Mouse (Mus musculus) forebrain, postnatal 0 days (tissue): Measurements from ENCODE around the gene Gtsf1l. TPM values are rescaled to one million over a fixed set of nuclear protein-coding genes. Genes with fewer than 3 reads are reported as not detected.

Experiments
- ATAC-seq: fragments of 200-750 bp; cut with Nextera tagmentation; 2 replicates; pipeline ENCODE4 v1.8.0; 2017; ENCODE audit warnings: mild to moderate bottlenecking, moderate library complexity
- DNase-seq: peaks from one replicate; pipeline ENCODE4 v3.0.0-alpha.2; 2015
- H3K27ac ChIP-seq: fragments of 300-500 bp; sonication (generic); 2 replicates; pipeline ENCODE4 v1.5.1; 2014; ENCODE audit warnings: low read depth, mild to moderate bottlenecking, antibody characterized with exemption, low read length, moderate library complexity, mixed read lengths
- H3K27me3 ChIP-seq: fragments of 300-500 bp; sonication (generic); 2 replicates; pipeline ENCODE4 v1.6.1; 2014; ENCODE audit warnings: mild to moderate bottlenecking, low read length, mixed read lengths; ENCODE audit not compliant: insufficient read depth
- H3K36me3 ChIP-seq: fragments of 300-500 bp; sonication (generic); 2 replicates; pipeline ENCODE4 v1.6.1; 2014; ENCODE audit warnings: mild to moderate bottlenecking, moderate library complexity; ENCODE audit not compliant: insufficient read depth
- H3K4me1 ChIP-seq: fragments of 300-500 bp; sonication (generic); 2 replicates; pipeline ENCODE4 v1.6.1; 2014; ENCODE audit warnings: antibody characterized with exemption; ENCODE audit not compliant: insufficient read depth
- H3K4me2 ChIP-seq: fragments of 300-500 bp; sonication (generic); 2 replicates; pipeline ENCODE4 v1.6.1; 2014; ENCODE audit warnings: low read depth, mild to moderate bottlenecking, moderate library complexity
- H3K4me3 ChIP-seq: fragments of 300-500 bp; sonication (generic); 2 replicates; pipeline ENCODE4 v1.5.1; 2014; ENCODE audit warnings: low read depth, low read length, mixed read lengths
- H3K9ac ChIP-seq: fragments of 300-500 bp; sonication (generic); 2 replicates; pipeline ENCODE4 v1.6.1; 2014; ENCODE audit warnings: mild to moderate bottlenecking
- H3K9me3 ChIP-seq: fragments of 300-500 bp; sonication (generic); 2 replicates; pipeline ENCODE4 v1.6.1; 2016; ENCODE audit warnings: low read length
- CTCF ChIP-seq: sonication (generic); IDR thresholded peaks from 2 replicates; pipeline ENCODE4 v1.5.1; 2016; ENCODE audit warnings: antibody characterized with exemption, control low read depth, low read depth
- WGBS: fragments of 180-500 bp; shearing (Covaris S2); extraction: QIAGEN DNeasy Blood & Tissue Kit; methylation state at CpG from one replicate; pipeline ENCODE4 v1.1.7; 2014; 5-methylcytosine and 5-hydroxymethylcytosine counted together
- polyA plus RNA-seq: library from polyadenylated mRNA; unstranded; fragments of >200 nt; fragmentation: Nextera tagmentation; extraction: Ambion mirVana; gene quantifications from 2 replicates; pipeline ENCODE4 v1.2.1, GENCODE M21; 2015
- total RNA-seq: library from RNA; depleted of rRNA; stranded (reverse); fragments of >200 nt; gene quantifications from 2 replicates; pipeline ENCODE4 v1.2.3, GENCODE M21; 2014

The Gtsf1l gene
- total and polyA plus RNA-seq, 2 experiments from 2014 or later: 0.31 TPM; not detected in 1

- no peak for ATAC-seq
These were observed 1.1 kb downstream of the Gtsf1l start for GRCm38 (mm10) chr2:163086561-163086960.

GRCm38 (mm10) chr2:163085047-163085446 lies 2.6 kb downstream of the Gtsf1l start:
- no peak for ATAC-seq
- TF ChIP-seq CTCF: no peak
- H3K9ac ChIP-seq: no peak overlapping the region
- no peaks in the 10 kb centered on the region for H3K4me1 ChIP-seq
- no peaks in the 10 kb centered on the region for H3K9me3 ChIP-seq
- H3K4me3 ChIP-seq: no peak overlapping the region
- no peak for DNase-seq
- WGBS: 88% methylated on average over 6 of the region's 6 CpGs
- H3K27me3 ChIP-seq: no peaks in the 10 kb centered on the region
- H3K4me2 ChIP-seq: no peak overlapping the region
- no peak overlapping the region for H3K27ac ChIP-seq
- H3K36me3 ChIP-seq: no peaks in the 10 kb centered on the region

More at GRCm38 (mm10) chr2:163086561-163086960, 1.1 kb downstream of the Gtsf1l start:
- Histone ChIP-seq H3K27me3 (no peaks in the 10 kb centered on the region), H3K4me1 (no peaks in the 10 kb centered on the region), H3K36me3 (no peaks in the 10 kb centered on the region), H3K4me2 (no peak overlapping the region), H3K27ac (no peak overlapping the region), H3K4me3 (no peak overlapping the region), H3K9me3 (no peaks in the 10 kb centered on the region), H3K9ac (no peak overlapping the region)
- no peak for TF ChIP-seq CTCF
- DNase-seq: no peak
- 84% methylated on average over 8 of the region's 8 CpGs for WGBS

GRCm38 (mm10) chr2:163084519-163084918 lies 3.1 kb downstream of the Gtsf1l start:
- ATAC-seq: no peak
- no peaks in the 10 kb centered on the region for H3K9me3 ChIP-seq
- DNase-seq: no peak
- 86% methylated on average over 3 of the region's 3 CpGs for WGBS
- no peaks in the 10 kb centered on the region for H3K4me1 ChIP-seq
- no peaks in the 10 kb centered on the region for H3K36me3 ChIP-seq
- H3K4me3 ChIP-seq: no peak overlapping the region
- no peak overlapping the region for H3K4me2 ChIP-seq
- H3K27me3 ChIP-seq: no peaks in the 10 kb centered on the region
- no peak overlapping the region for H3K27ac ChIP-seq
- TF ChIP-seq CTCF: no peak
- no peak overlapping the region for H3K9ac ChIP-seq

GRCm38 (mm10) chr2:163082591-163082990 lies 5.1 kb downstream of the Gtsf1l start:
- TF ChIP-seq CTCF: no peak
- no peak overlapping the region for H3K27ac ChIP-seq
- no peak overlapping the region for H3K9ac ChIP-seq
- ATAC-seq: no peak
- DNase-seq: no peak
- 93% methylated on average over 5 of the region's 5 CpGs for WGBS
- H3K9me3 ChIP-seq: no peaks in the 10 kb centered on the region
- H3K27me3 ChIP-seq: no peaks in the 10 kb centered on the region
- H3K36me3 ChIP-seq: no peaks in the 10 kb centered on the region
- no peaks in the 10 kb centered on the region for H3K4me1 ChIP-seq
- H3K4me2 ChIP-seq: no peak overlapping the region
- no peak overlapping the region for H3K4me3 ChIP-seq

GRCm38 (mm10) chr2:163079041-163079440 lies 8.6 kb downstream of the Gtsf1l start:
- Histone ChIP-seq H3K9me3 (no peaks in the 10 kb centered on the region), H3K4me3 (no peak overlapping the region), H3K36me3 (no peaks in the 10 kb centered on the region), H3K27me3 (no peaks in the 10 kb centered on the region), H3K4me1 (no peaks in the 10 kb centered on the region), H3K9ac (no peak overlapping the region), H3K4me2 (no peak overlapping the region), H3K27ac (no peak overlapping the region)
- no peak for TF ChIP-seq CTCF
- no peak for DNase-seq
- no peak for ATAC-seq
- whole genome bisulfite sequencing: 97% methylated on average over 4 of the region's 4 CpGs

GRCm38 (mm10) chr2:163075234-163075633 lies 12.4 kb downstream of the Gtsf1l start:
- H3K27me3 ChIP-seq: no peaks in the 10 kb centered on the region
- no peak overlapping the region for H3K27ac ChIP-seq
- no peak overlapping the region for H3K4me2 ChIP-seq
- ATAC-seq (no peak), DNase-seq (no peak)
- WGBS: 61% methylated on average over 3 of the region's 3 CpGs
- no peaks in the 10 kb centered on the region for H3K9me3 ChIP-seq
- H3K36me3 ChIP-seq: no peaks in the 10 kb centered on the region
- no peaks in the 10 kb centered on the region for H3K4me1 ChIP-seq
- H3K9ac ChIP-seq: no peak overlapping the region
- no peak for TF ChIP-seq CTCF
- no peak overlapping the region for H3K4me3 ChIP-seq

- ATAC-seq: no peak
- H3K4me3 ChIP-seq: no peak overlapping the region
- no peak overlapping the region for H3K27ac ChIP-seq
- H3K4me1 ChIP-seq: no peaks in the 10 kb centered on the region
- no peak overlapping the region for H3K4me2 ChIP-seq
- TF ChIP-seq CTCF: no peak
- DNase-seq: no peak
- 90% methylated on average over 12 of the region's 12 CpGs for WGBS
- no peaks in the 10 kb centered on the region for H3K9me3 ChIP-seq
- no peak overlapping the region for H3K9ac ChIP-seq
- no peaks in the 10 kb centered on the region for H3K36me3 ChIP-seq
- H3K27me3 ChIP-seq: no peaks in the 10 kb centered on the region
These were observed 12.8 kb downstream of the Gtsf1l start for GRCm38 (mm10) chr2:163074808-163075207.

GRCm38 (mm10) chr2:163074006-163074405 lies 13.6 kb downstream of the Gtsf1l start:
- no peak overlapping the region for H3K9ac ChIP-seq
- 72% methylated on average over 7 of the region's 7 CpGs for WGBS
- H3K27ac ChIP-seq: no peak overlapping the region
- no peaks in the 10 kb centered on the region for H3K9me3 ChIP-seq
- H3K27me3 ChIP-seq: no peaks in the 10 kb centered on the region
- no peak for TF ChIP-seq CTCF
- H3K36me3 ChIP-seq: no peaks in the 10 kb centered on the region
- ATAC-seq (peak; percentile 54; the same call in 1 of the 2 replicates), DNase-seq (peak; percentile 74)
- H3K4me2 ChIP-seq: no peak overlapping the region
- H3K4me1 ChIP-seq: no peaks in the 10 kb centered on the region
- no peak overlapping the region for H3K4me3 ChIP-seq
